Mouse (Mus musculus): Measurements from ENCODE around the gene Rnf5. TPM values are rescaled to one million over a fixed set of nuclear protein-coding genes. Genes with fewer than 3 reads are reported as not detected.

Gene Rnf5
- polyA plus RNA-seq, 1 experiment: 175 TPM

DNA sequence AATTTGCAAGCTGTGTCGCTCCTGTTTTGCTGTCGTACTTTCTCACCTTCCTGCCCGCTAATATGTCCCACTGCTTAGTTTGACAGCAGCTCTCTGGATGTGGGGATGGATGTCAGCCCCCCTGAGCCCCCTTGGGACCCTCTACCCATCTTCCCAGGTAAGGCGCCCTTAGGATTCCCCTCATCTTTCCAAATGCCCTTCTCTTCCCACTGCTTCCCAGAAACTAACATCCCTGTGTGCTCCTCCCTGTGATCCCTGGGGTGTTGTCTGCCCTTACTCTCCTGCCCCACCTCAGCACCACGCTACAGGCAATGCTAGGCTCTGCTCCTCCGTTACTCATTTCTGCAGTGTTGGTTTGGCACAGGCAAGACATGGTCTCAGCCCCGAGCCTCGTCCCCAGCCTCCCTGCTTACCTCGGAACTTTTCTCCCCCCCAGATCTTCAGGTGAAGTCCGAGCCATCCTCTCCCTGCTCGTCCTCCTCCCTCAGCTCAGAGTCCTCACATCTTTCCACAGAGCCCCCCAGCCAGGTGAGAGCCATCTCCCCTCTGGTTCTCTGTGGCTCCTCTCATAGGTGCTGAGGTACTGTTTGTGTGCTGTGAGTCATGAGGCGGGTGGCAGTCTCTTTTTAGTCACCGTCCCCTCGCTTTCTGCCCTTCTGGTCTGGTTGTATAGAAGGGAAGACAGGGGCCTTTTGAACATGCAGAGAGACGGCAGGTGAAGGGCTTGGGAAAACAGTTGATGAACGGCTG lies 44.8 kb upstream of the Rnf5 start:
- Histone ChIP-seq H3K4me3 (ENCODE audit: control insufficient read depth, insufficient read depth, low read length) (no peak overlapping the region), H3K36me3 (ENCODE audit: control insufficient read depth, insufficient read depth, low read length) (no peaks in the 10 kb centered on the region), H3K4me1 (replicated peaks; ENCODE audit: control insufficient read depth, insufficient read depth, low read length) (peaks cover 21% of the 10 kb centered on the region), H3K27me3 (ENCODE audit: control insufficient read depth, insufficient read depth, low read length) (no peaks in the 10 kb centered on the region), H3K27ac (ENCODE audit: control insufficient read depth, insufficient read depth, low read length) (no peak overlapping the region)
- no peak for DNase-seq
- WGBS: 92% methylated on average over 16 of the region's 16 CpGs
- no peak for TF ChIP-seq CTCF (IDR thresholded peaks at IDR 0.05; ENCODE audit: borderline replicate concordance, control insufficient read depth, extremely low read depth, insufficient read depth, low read length, poor library complexity)
- no peak for TF ChIP-seq POLR2A (IDR thresholded peaks at IDR 0.05; ENCODE audit: control insufficient read depth, extremely low read depth, insufficient read depth, low read length, poor library complexity)

DNA sequence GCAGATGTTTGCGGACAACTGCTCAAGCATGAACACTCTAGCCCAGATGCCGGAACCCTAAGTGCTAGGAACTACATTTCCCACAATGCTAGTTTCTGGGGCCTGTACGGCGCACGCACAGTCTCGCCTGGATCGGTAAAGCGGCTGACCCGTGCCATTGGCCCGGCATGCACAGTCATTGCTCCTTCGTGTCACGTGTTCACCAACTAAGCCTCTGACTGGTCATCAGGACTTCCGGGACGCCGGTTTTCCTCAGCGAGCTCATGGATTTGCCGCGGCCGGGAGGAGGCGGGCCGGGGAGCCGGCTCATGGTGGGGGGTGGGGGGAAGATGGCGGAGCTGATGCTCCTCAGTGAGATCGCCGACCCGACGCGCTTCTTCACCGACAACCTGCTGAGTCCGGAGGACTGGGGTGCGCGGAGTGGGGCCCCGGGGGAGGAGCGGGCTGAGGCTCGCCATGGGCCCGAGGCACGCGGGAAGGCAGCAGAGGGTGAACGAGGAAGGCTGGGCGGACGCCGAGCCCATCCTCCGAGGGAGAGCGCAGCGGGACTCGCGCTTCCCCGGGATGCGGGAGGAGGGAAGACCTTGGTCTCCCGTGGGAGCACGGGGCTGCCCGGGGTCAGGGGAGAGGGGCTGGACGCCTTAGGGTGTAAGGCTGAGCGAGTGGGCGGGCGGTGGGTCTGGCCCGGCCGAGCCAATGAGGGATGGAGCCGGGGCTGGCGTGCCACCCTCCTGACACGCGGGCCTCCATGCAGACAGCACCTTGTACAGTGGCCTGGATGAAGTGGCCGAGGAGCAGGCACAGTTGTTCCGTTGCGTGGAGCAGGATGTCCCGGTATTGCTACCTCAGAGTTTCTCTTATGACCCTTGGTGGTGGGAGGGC lies 43.7 kb upstream of the Rnf5 start, which contains the start of gene Atf6b:
Gene Atf6b (plus strand): TSS at position 241 of the 882 bp plus-strand sequence.
- DNase-seq: peak; percentile 91
- Histone ChIP-seq H3K27ac (ENCODE audit: control insufficient read depth, insufficient read depth, low read length) (no peak within 1 kb of the TSS), H3K27me3 (ENCODE audit: control insufficient read depth, insufficient read depth, low read length) (no peaks in the 10 kb centered on the region), H3K4me3 (ENCODE audit: control insufficient read depth, insufficient read depth, low read length) (peak within 1 kb of the TSS; percentile 81), H3K4me1 (replicated peaks; ENCODE audit: control insufficient read depth, insufficient read depth, low read length) (peaks cover 21% of the 10 kb centered on the region), H3K36me3 (ENCODE audit: control insufficient read depth, insufficient read depth, low read length) (no peaks in the 10 kb centered on the region)
- no peak for TF ChIP-seq CTCF (IDR thresholded peaks at IDR 0.05; ENCODE audit: borderline replicate concordance, control insufficient read depth, extremely low read depth, insufficient read depth, low read length, poor library complexity)
- peak; percentile 64; the same call in 1 of the 2 replicates for TF ChIP-seq POLR2A (IDR thresholded peaks at IDR 0.05; ENCODE audit: control insufficient read depth, extremely low read depth, insufficient read depth, low read length, poor library complexity)
- under 1% methylated on average over 66 of the region's 66 CpGs for WGBS

DNA sequence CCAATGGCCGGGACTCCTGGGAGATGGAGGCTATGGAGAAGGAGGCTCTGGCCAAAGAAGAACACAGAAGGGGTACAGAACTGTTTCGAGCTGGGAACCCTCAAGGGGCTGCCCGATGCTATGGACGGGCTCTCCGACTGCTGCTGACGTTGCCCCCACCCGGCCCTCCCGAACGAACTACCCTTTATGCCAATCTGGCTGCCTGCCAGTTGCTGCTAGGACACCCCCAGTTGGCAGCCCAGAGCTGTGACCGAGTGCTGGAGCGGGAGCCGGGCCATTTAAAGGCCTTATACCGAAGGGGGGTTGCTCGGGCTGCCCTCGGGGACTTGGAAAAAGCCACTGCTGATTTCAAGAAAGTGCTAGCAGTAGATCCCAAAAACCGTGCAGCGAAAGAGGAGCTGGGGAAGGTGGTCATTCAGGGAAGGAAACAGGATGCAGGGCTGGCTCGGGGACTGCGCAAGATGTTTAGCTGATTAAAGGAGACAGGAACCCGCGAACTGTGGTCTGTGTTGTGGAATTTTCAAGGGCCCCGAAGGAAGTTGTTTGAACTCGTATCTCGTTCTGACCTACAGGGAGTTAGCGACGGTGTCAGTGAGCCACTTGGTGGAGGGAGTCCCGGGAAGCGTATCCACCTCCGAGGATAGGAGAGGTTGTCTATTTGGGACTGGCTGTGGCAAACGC lies 42.5 kb upstream of the Rnf5 start:
- DNase-seq: no peak
- no peak for TF ChIP-seq POLR2A (IDR thresholded peaks at IDR 0.05; ENCODE audit: control insufficient read depth, extremely low read depth, insufficient read depth, low read length, poor library complexity)
- TF ChIP-seq CTCF (IDR thresholded peaks at IDR 0.05; ENCODE audit: borderline replicate concordance, control insufficient read depth, extremely low read depth, insufficient read depth, low read length, poor library complexity): no peak
- peaks cover 26% of the 10 kb centered on the region for H3K4me1 ChIP-seq (replicated peaks; ENCODE audit: control insufficient read depth, insufficient read depth, low read length)
- H3K27ac ChIP-seq (ENCODE audit: control insufficient read depth, insufficient read depth, low read length): no peak overlapping the region
- H3K4me3 ChIP-seq (ENCODE audit: control insufficient read depth, insufficient read depth, low read length): no peak overlapping the region
- no peaks in the 10 kb centered on the region for H3K36me3 ChIP-seq (ENCODE audit: control insufficient read depth, insufficient read depth, low read length)
- WGBS: 79% methylated on average over 30 of the region's 30 CpGs
- H3K27me3 ChIP-seq (ENCODE audit: control insufficient read depth, insufficient read depth, low read length): no peaks in the 10 kb centered on the region

DNA sequence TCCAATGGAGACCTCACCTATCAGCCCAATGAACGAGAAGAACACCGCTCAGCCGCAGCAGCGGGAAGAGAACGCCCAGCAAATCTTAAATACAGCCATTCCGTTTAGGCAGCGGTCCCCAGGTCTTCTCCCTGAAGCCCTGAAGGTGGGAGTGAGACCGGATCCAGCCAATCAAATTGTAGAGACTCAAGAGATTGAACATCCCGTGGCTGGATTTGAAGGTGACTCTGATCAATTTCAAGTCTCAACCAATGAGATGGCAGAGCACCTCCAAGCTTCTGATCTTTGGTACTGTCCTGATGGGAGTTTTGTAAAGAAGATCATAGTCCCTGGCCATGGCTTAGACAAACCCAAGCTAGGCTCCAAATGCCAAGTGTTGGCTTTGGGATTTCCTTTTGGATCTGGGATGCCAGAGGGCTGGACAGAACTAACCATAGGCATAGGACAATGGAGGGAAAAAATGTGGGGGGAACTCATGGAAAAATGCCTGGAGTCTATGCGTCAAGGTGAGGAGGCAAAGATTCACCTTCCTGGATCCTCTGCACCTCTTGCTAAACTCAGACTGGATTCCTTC lies 41.9 kb upstream of the Rnf5 start:
- Histone ChIP-seq H3K4me3 (ENCODE audit: control insufficient read depth, insufficient read depth, low read length) (no peak overlapping the region), H3K4me1 (replicated peaks; ENCODE audit: control insufficient read depth, insufficient read depth, low read length) (peaks cover 27% of the 10 kb centered on the region), H3K27me3 (ENCODE audit: control insufficient read depth, insufficient read depth, low read length) (no peaks in the 10 kb centered on the region), H3K27ac (ENCODE audit: control insufficient read depth, insufficient read depth, low read length) (no peak overlapping the region), H3K36me3 (ENCODE audit: control insufficient read depth, insufficient read depth, low read length) (no peaks in the 10 kb centered on the region)
- no peak for DNase-seq
- TF ChIP-seq POLR2A (IDR thresholded peaks at IDR 0.05; ENCODE audit: control insufficient read depth, extremely low read depth, insufficient read depth, low read length, poor library complexity) (no peak), CTCF (IDR thresholded peaks at IDR 0.05; ENCODE audit: borderline replicate concordance, control insufficient read depth, extremely low read depth, insufficient read depth, low read length, poor library complexity) (no peak)
- 77% methylated on average over 10 of the region's 10 CpGs for WGBS

DNA sequence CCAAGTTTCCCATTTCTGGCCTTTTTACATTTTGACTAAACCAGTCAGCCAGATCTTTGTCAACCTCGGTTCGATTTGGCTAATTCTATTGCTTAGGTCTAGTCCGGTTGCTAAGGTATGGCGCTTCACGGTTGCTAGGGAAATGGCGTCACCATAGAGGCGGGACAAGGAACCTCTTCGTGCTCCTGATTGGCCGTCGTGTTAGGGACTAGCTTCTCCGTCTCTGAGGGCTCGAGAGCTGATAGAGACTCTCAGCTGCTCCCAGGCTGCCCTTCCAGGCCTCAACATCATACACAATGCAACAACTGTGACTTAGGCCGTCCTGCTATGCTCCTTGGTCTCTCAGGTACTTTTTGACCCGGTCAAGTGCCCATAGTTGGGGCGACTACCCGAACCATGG lies 41.1 kb upstream of the Rnf5 start, which contains the start of gene Fkbpl:
Gene Fkbpl (plus strand): TSS at position 157 of the 400 bp plus-strand sequence.
- Histone ChIP-seq H3K36me3 (ENCODE audit: control insufficient read depth, insufficient read depth, low read length) (no peaks in the 10 kb centered on the region), H3K27me3 (ENCODE audit: control insufficient read depth, insufficient read depth, low read length) (no peaks in the 10 kb centered on the region), H3K4me3 (ENCODE audit: control insufficient read depth, insufficient read depth, low read length) (peak within 1 kb of the TSS; percentile 39), H3K27ac (ENCODE audit: control insufficient read depth, insufficient read depth, low read length) (peak within 1 kb of the TSS; percentile 37; the same call in 1 of the 2 replicates), H3K4me1 (replicated peaks; ENCODE audit: control insufficient read depth, insufficient read depth, low read length) (peaks cover 27% of the 10 kb centered on the region)
- DNase-seq: peak; percentile 96
- 2% methylated on average over 16 of the region's 16 CpGs for WGBS
- no peak for TF ChIP-seq CTCF (IDR thresholded peaks at IDR 0.05; ENCODE audit: borderline replicate concordance, control insufficient read depth, extremely low read depth, insufficient read depth, low read length, poor library complexity)
- TF ChIP-seq POLR2A (IDR thresholded peaks at IDR 0.05; ENCODE audit: control insufficient read depth, extremely low read depth, insufficient read depth, low read length, poor library complexity): 0 out of 2 replicates have a peak, but pooled peaks have one; percentile 33
